Mouse (Mus musculus) effector memory CD4-positive, alpha-beta T cell, adult 7 months (primary cell): ENCODE results near the gene Synrg. TPM values are rescaled to one million over a fixed set of nuclear protein-coding genes. Genes with fewer than 3 reads are reported as not detected.

Source experiments
- polyA plus RNA-seq: library from polyadenylated mRNA; unstranded; fragments of 100-300 nt; shearing (Covaris generic); gene quantifications from one replicate; pipeline ENCODE4 v1.2.1, GENCODE M21; 2017

Gene Synrg
- polyA plus RNA-seq = 37.2 TPM

GRCm38 (mm10) chr11:83963991-83964921, at the start of gene Synrg:
TSS of gene Synrg (plus strand) at chr11:83964428.

GRCm38 (mm10) chr11:83941950-83942840, 22.0 kb upstream of the Synrg start, which contains the start of gene Ddx52:
TSS of gene Ddx52 (plus strand) at chr11:83942062.

GRCm38 (mm10) chr11:84069034-84069370, 104.8 kb downstream of the Synrg start, which contains the start of gene Dusp14:
TSS of gene Dusp14 (minus strand) at chr11:84069261.

Other genes starting within 250 kb of the Synrg start
- not detected for gene Wfdc21, start 217.5 kb upstream of the Synrg start, polyA plus RNA-seq
- 24.5 TPM for gene Heatr6, start 210.7 kb upstream of the Synrg start, polyA plus RNA-seq
- 0.32 TPM for gene Hnf1b, start 114.4 kb upstream of the Synrg start, polyA plus RNA-seq
- 51.1 TPM for gene Ddx52, start 22.4 kb upstream of the Synrg start, polyA plus RNA-seq
- 6.9 TPM for gene Dusp14, start 104.8 kb downstream of the Synrg start, polyA plus RNA-seq
- 5.9 TPM for gene Tada2a, start 165.2 kb downstream of the Synrg start, polyA plus RNA-seq
- 8.9 TPM for gene Acaca, start 165.2 kb downstream of the Synrg start, polyA plus RNA-seq
- gene Gm11437, start 203.0 kb downstream of the Synrg start, polyA plus RNA-seq = not detected